In the genomic region with DNA sequence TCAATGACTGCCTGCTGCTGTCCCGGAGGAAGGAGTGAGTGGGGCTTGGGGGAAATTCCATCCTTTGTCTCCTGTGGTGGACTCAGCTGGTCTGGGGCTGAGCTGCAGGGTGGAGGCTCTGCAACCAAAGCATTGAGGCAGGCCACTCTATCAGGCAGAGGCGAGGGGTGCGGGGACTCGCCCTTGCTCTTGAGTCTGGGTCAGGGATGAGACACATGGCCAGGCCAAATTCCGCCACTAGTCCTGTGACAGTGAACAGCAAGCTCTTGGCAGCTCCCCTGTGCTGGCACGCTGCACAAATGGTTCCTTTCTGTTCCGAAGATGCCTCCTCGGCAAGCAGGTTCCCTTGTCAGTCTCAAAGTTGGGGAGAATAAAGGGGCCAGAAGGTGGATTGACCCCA, we compare ENCODE assay signal across 23 mouse cellular contexts. TPM values are rescaled to one million over a fixed set of nuclear protein-coding genes. Genes with fewer than 3 reads are reported as not detected.
DNase-seq lines count a peak whose midpoint lies in the region; ATAC-seq and TF ChIP-seq lines count a peak whose summit lies in the region.
"Had no signal": no experiment of that assay in that cellular context is flagged by ENCODE, and none has a peak within 500 bp of the region (broad histone marks: within the 10 kb centered on the region; RNA-seq: fewer than 3 reads in every experiment).

No protein-coding gene starts in this region.

- peak; percentile 39 to 51 for DNase-seq in cerebellum, postnatal 36 days
- no peak for DNase-seq in cerebellum, postnatal 4 days (ENCODE audit: low spot score in 2 of 2)
- peak; percentile 65 for DNase-seq in heart, adult 8-10 months (ENCODE audit: low spot score)
- no peak for DNase-seq in ES-E14 (ENCODE audit: low read depth, low spot score)
- DNase-seq in spleen, adult 18-20 months, result no peak
- DNase-seq in retina, embryonic 14.5 days (ENCODE audit: low spot score), result no peak
- DNase-seq: adrenal gland, postnatal 14 days; B cell, adult 2 months; gastrocnemius, postnatal 10 days; lung, adult 2 months; lung, postnatal 14 days; midbrain, embryonic 14.5 days; retina, postnatal 1 day; right cerebral cortex, postnatal 25 days had no signal

- H3K9ac ChIP-seq in heart, embryonic 12.5 days, result no peak overlapping the region
- no peak overlapping the region for H3K9ac ChIP-seq in ES-E14 (ENCODE audit: insufficient read depth, low read depth, low read length, poor library complexity, severe bottlenecking)
- H3K9ac ChIP-seq: intestine, embryonic 15.5 days; limb, embryonic 12.5 days; liver, embryonic 12.5 days; neural tube, embryonic 12.5 days had no signal

- no peaks in the 10 kb centered on the region for H3K9me3 ChIP-seq in heart, embryonic 12.5 days (replicated peaks)
- H3K9me3 ChIP-seq in E14TG2a.4 (ENCODE audit: low read length) (no peaks in the 10 kb centered on the region), ES-E14 (ENCODE audit: control insufficient read depth, insufficient read depth, low read depth, low read length) (no peaks in the 10 kb centered on the region)
- H3K9me3 ChIP-seq: intestine, embryonic 15.5 days; limb, embryonic 12.5 days; liver, embryonic 12.5 days; neural tube, embryonic 12.5 days had no signal

- ATAC-seq in heart, embryonic 12.5 days (ENCODE audit: insufficient number of reproducible peaks, low FRiP score), result no peak
- ATAC-seq: hindbrain, embryonic 16.5 days; intestine, embryonic 15.5 days; liver, embryonic 12.5 days had no signal

- TF ChIP-seq CTCF in E14TG2a.4 (conservative IDR thresholded peaks at IDR 0.05; ENCODE audit: low read length), result no peak

- peaks cover 65% of the 10 kb centered on the region for H3K27me3 ChIP-seq in heart, embryonic 12.5 days (replicated peaks)
- peaks cover 49% of the 10 kb centered on the region for H3K27me3 ChIP-seq in E14TG2a.4 (ENCODE audit: insufficient read depth, low read length)

- 61% methylated on average over 8 of the region's 8 CpGs for WGBS in heart, embryonic 12.5 days

- H3K4me3 ChIP-seq in heart, embryonic 12.5 days, result no peak overlapping the region
- H3K4me3 ChIP-seq in E14TG2a.4 (replicated peaks; ENCODE audit: low read length) (peak overlapping the region; percentile 68), ES-E14 (ENCODE audit: insufficient read depth in 1 of 2, low read depth in 1 of 2, low read length in 2 of 2, poor library complexity in 1 of 2, severe bottlenecking in 1 of 2) (peak overlapping the region; percentile 31 to 54; a peak in 3 of 4 replicates)
- H3K4me3 ChIP-seq: intestine, embryonic 15.5 days; limb, embryonic 12.5 days; liver, embryonic 12.5 days; neural tube, embryonic 12.5 days had no signal

- H3K27ac ChIP-seq in heart, embryonic 12.5 days (ENCODE audit: poor library complexity, severe bottlenecking), result no peak overlapping the region
- H3K27ac ChIP-seq in ES-E14 (ENCODE audit: insufficient read depth, low read depth, low read length, poor library complexity, severe bottlenecking), result no peak overlapping the region
- H3K27ac ChIP-seq: intestine, embryonic 15.5 days; limb, embryonic 12.5 days; liver, embryonic 12.5 days; neural tube, embryonic 12.5 days had no signal

- in situ Hi-C loops in ES-E14 (cut with MboI; ENCODE audit: low sequenced_read_pairs in 2 of 2, unreplicated experiment in 2 of 2), result no loop called here

- H3K4me1 ChIP-seq in heart, embryonic 12.5 days (replicated peaks), result peaks cover 25% of the 10 kb centered on the region
- H3K4me1 ChIP-seq in E14TG2a.4 (replicated peaks; ENCODE audit: low read depth, low read length), result peaks cover 63% of the 10 kb centered on the region
- H3K4me1 ChIP-seq in ES-E14 (ENCODE audit: control insufficient read depth in 2 of 2, insufficient read depth in 2 of 2, low read length in 2 of 2, poor library complexity in 1 of 2), result peaks cover 3 to 16% of the 10 kb centered on the region in 2 experiments

- no peak overlapping the region for H3K4me2 ChIP-seq in heart, embryonic 12.5 days
- H3K4me2 ChIP-seq: intestine, embryonic 15.5 days; limb, embryonic 12.5 days; liver, embryonic 12.5 days; neural tube, embryonic 12.5 days had no signal

- H3K36me3 ChIP-seq in heart, embryonic 12.5 days, result no peaks in the 10 kb centered on the region
- H3K36me3 ChIP-seq in E14TG2a.4 (ENCODE audit: insufficient read depth, low read length) (no peaks in the 10 kb centered on the region), ES-E14 (ENCODE audit: control insufficient read depth, insufficient read depth, low read length, poor library complexity, severe bottlenecking) (no peaks in the 10 kb centered on the region)
- H3K36me3 ChIP-seq: liver, embryonic 12.5 days; neural tube, embryonic 12.5 days had no signal

TF ChIP-seq in ES-E14, 5 proteins besides CTCF, POLR2A, EP300 and RAD21:
- TF ChIP-seq ZC3H11A (IDR thresholded peaks at IDR 0.05; ENCODE audit: borderline replicate concordance, low read depth, low read length) (no peak), HCFC1 (IDR thresholded peaks at IDR 0.05; ENCODE audit: borderline replicate concordance, insufficient read depth, low read length) (no peak), MAFK (IDR thresholded peaks at IDR 0.05; ENCODE audit: insufficient read depth, low read depth, low read length) (no peak), CHD2 (IDR thresholded peaks at IDR 0.05; ENCODE audit: low read depth, low read length) (no peak), ZNF384 (IDR thresholded peaks at IDR 0.05; ENCODE audit: low read depth, low read length) (no peak)
TF ChIP-seq in ES-E14: peak in this region for 0.

RNA-seq across cellular contexts. Expression of a gene that starts 11.8 kb away (rescaled TPM):
- 10 to 100 TPM; 26.2 to 32.2 (median 30.3) TPM for total RNA-seq in heart, adult 8-10 months (2022)
- 2.6 and 3.1 TPM in 2 replicates for polyA plus RNA-seq in heart, embryonic 12.5 days (2016; fragmentation: Nextera tagmentation; extraction: Ambion mirVana)
- 1.7 and 2.3 TPM in 2 replicates for total RNA-seq in ES-E14 (2012; rRNA removed)
- total RNA-seq: granulocyte monocyte progenitor cell, adult 5-6 weeks; megakaryocyte progenitor cell, adult 5-6 weeks had no signal

RNA-seq across cellular contexts. Expression of a gene that starts 37.3 kb away (rescaled TPM):
- total RNA-seq in heart, adult 8-10 months (2022), result 1 to 10 TPM in 1 of 4 experiments, under 1 TPM in 3; 0.44 to 1.2 (median 0.66) TPM
- polyA plus RNA-seq in heart, embryonic 12.5 days (2016; fragmentation: Nextera tagmentation; extraction: Ambion mirVana), result 2.0 and 2.3 TPM in 2 replicates
- 2.9 and 4.7 TPM in 2 replicates for total RNA-seq in ES-E14 (2012; rRNA removed)

RNA-seq across cellular contexts. Expression of a gene that starts 50.0 kb away (rescaled TPM):
- total RNA-seq in heart, adult 8-10 months (2022), result 1 to 10 TPM; 4.6 to 7.1 (median 5.2) TPM
- 5.3 and 6.1 TPM in 2 replicates for polyA plus RNA-seq in heart, embryonic 12.5 days (2016; fragmentation: Nextera tagmentation; extraction: Ambion mirVana)
- total RNA-seq in ES-E14 (2012; rRNA removed), result 256 and 507 TPM in 2 replicates

Comparison
In these comparisons a context has a peak if more than half of its experiments do, and no peak if none do; other contexts are left out.
1. DNase-seq: peak in cerebellum, postnatal 36 days (2 of 2) and heart, adult 8-10 months (single experiment); none in cerebellum, postnatal 4 days (0 of 2), ES-E14 (single experiment), spleen, adult 18-20 months (0 of 2) and retina, embryonic 14.5 days (single experiment).
2. RNA of a gene that starts 50.0 kb away (total RNA-seq): 256 to 507 TPM in ES-E14; 4.6 to 7.1 TPM in heart, adult 8-10 months; every median in the first group is over 10 times any median in the second.